ENCODE assay signal across 8 mouse cellular contexts in the genomic region with DNA sequence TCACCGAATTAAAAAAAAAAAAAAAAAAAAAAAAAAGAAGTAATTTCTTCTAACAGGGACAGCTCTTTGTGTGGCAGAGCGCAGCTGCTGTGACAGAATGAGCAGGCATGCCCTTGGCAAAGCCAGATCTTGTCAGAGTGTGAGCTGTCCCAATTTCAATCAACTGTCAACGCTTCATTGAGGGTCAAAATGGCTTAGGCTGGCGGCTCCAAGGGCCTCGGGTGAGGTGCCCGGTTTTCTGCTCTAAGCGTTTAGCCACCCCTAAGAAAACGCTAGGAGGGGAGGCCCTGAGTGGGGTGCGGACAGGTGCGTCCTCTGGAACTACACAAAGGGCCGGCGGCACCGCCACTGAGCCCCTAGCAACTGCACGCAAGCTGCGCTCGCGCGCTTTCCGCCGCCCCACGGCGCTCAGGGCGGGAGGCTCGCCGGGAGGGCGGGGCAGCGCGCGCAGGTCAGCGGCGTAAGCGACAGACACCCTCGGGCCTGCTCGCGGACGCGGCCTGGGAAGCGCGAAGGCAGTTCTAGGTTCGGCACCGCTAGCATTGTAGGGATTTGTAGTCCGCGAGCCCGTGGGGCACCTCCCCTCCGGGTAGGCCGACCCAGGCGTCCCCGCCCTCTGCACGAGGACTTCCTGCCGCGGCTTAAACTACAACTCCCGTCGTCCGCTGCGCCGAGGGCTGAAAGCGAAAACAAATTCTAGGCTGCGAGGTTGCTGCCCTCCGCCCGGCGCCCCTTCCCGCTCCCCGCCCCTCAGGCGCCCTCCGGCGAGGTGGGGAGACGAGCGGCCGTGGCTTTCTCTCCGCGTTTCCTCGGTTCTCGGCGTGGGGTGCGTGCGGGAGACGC. TPM values are rescaled to one million over a fixed set of nuclear protein-coding genes. Genes with fewer than 3 reads are reported as not detected.
DNase-seq lines count a peak whose midpoint lies in the region; ATAC-seq and TF ChIP-seq lines count a peak whose summit lies in the region.

No protein-coding gene starts in this region.

- peak overlapping the region; percentile 22 for H3K27ac ChIP-seq in ES-Bruce4 (ENCODE audit: insufficient read depth, low read length)
- H3K27ac ChIP-seq in forebrain, embryonic 13.5 days, result peak overlapping the region; percentile 98
- H3K27ac ChIP-seq in liver, postnatal 0 days (ENCODE audit: low read depth), result peak overlapping the region; percentile 99
- peak overlapping the region; percentile 95 for H3K27ac ChIP-seq in neural tube, embryonic 14.5 days (ENCODE audit: low read depth, low read length)

- TF ChIP-seq POLR2A in ES-Bruce4 (IDR thresholded peaks at IDR 0.05; ENCODE audit: insufficient read depth, low read length), result peak; percentile 33

- H3K4me1 ChIP-seq in ES-Bruce4 (ENCODE audit: control insufficient read depth, insufficient read depth, low read length), result no peaks in the 10 kb centered on the region
- H3K4me1 ChIP-seq in forebrain, embryonic 13.5 days, result peaks cover 32% of the 10 kb centered on the region
- H3K4me1 ChIP-seq in liver, postnatal 0 days (ENCODE audit: insufficient read depth), result peaks cover 22% of the 10 kb centered on the region
- H3K4me1 ChIP-seq in neural tube, embryonic 14.5 days (ENCODE audit: control insufficient read depth, insufficient read depth, low read length), result peaks cover 21% of the 10 kb centered on the region

- H3K27me3 ChIP-seq in ES-Bruce4 (ENCODE audit: control insufficient read depth, insufficient read depth, low read length, poor library complexity, severe bottlenecking), result no peaks in the 10 kb centered on the region
- H3K27me3 ChIP-seq in forebrain, embryonic 13.5 days, result no peaks in the 10 kb centered on the region
- no peaks in the 10 kb centered on the region for H3K27me3 ChIP-seq in liver, postnatal 0 days (ENCODE audit: insufficient read depth, low read length)
- no peaks in the 10 kb centered on the region for H3K27me3 ChIP-seq in neural tube, embryonic 14.5 days (ENCODE audit: control insufficient read depth, insufficient read depth, low read length)

- peak; percentile 98 for ATAC-seq in cerebellum, adult (ENCODE audit: insufficient number of reproducible peaks, low FRiP score, low TSS enrichment)
- ATAC-seq in forebrain, embryonic 13.5 days, result peak; percentile 99
- ATAC-seq in liver, postnatal 0 days, result peak; percentile 97
- ATAC-seq in neural tube, embryonic 14.5 days (ENCODE audit: low read depth), result peak; percentile 99

- intact Hi-C loops in heart, postnatal 10 days (cut with DNase I), result loop anchor here (5.0 kb wide), 1 partner anchor 342 kb away; no protein-coding TSS in a partner anchor

- peaks cover 20% of the 10 kb centered on the region for H3K36me3 ChIP-seq in ES-Bruce4 (ENCODE audit: control insufficient read depth, insufficient read depth, low read length, poor library complexity, severe bottlenecking)
- H3K36me3 ChIP-seq in forebrain, embryonic 13.5 days (ENCODE audit: poor library complexity, severe bottlenecking), result peaks cover under 1% of the 10 kb centered on the region
- H3K36me3 ChIP-seq in liver, postnatal 0 days (replicated peaks; ENCODE audit: insufficient read depth, low read length), result peaks cover 7% of the 10 kb centered on the region; the same call in 1 of the 2 replicates
- H3K36me3 ChIP-seq in neural tube, embryonic 14.5 days (ENCODE audit: control insufficient read depth, insufficient read depth, low read length), result no peaks in the 10 kb centered on the region; the same call in 1 of the 2 replicates

- peak; percentile 97 to 99 for DNase-seq in heart, postnatal 10 days
- DNase-seq in large intestine, adult 2 months (ENCODE audit: low read depth, low spot score), result peak; percentile 94
- DNase-seq in liver, postnatal 0 days, result peak; percentile 98
- DNase-seq in testis, postnatal 10 days (ENCODE audit: low spot score), result peak; percentile 95

- 0 out of 2 replicates have a peak, but pooled peaks cover 4% of the 10 kb centered on the region for H3K9me3 ChIP-seq in ES-Bruce4 (replicated peaks; ENCODE audit: control insufficient read depth, insufficient read depth, low read length, poor library complexity, severe bottlenecking)
- H3K9me3 ChIP-seq in forebrain, embryonic 13.5 days (replicated peaks), result no peaks in the 10 kb centered on the region
- peaks cover 9% of the 10 kb centered on the region; the same call in 1 of the 2 replicates for H3K9me3 ChIP-seq in liver, postnatal 0 days (ENCODE audit: low read length)
- H3K9me3 ChIP-seq in neural tube, embryonic 14.5 days (ENCODE audit: control insufficient read depth, low read length), result no peaks in the 10 kb centered on the region

- H3K9ac ChIP-seq in ES-Bruce4 (ENCODE audit: low read depth, poor library complexity, severe bottlenecking), result peak overlapping the region; percentile 89
- peak overlapping the region; percentile 88 for H3K9ac ChIP-seq in forebrain, embryonic 13.5 days
- peak overlapping the region; percentile 91 for H3K9ac ChIP-seq in liver, postnatal 0 days (replicated peaks)
- H3K9ac ChIP-seq in neural tube, embryonic 14.5 days (replicated peaks; ENCODE audit: low read depth, low read length), result peak overlapping the region; percentile 80

- under 1% methylated on average over 57 of the region's 77 CpGs for WGBS in forebrain, embryonic 13.5 days
- 1% methylated on average over 77 of the region's 77 CpGs for WGBS in large intestine, adult 2 months
- under 1% methylated on average over 72 of the region's 77 CpGs for WGBS in liver, postnatal 0 days (ENCODE audit: insufficient replicate concordance)
- WGBS in neural tube, embryonic 14.5 days, result under 1% methylated on average over 73 of the region's 77 CpGs

- H3K4me2 ChIP-seq in forebrain, embryonic 13.5 days, result peak overlapping the region; percentile 67
- H3K4me2 ChIP-seq in liver, postnatal 0 days (ENCODE audit: low read depth, low read length), result peak overlapping the region; percentile 80
- H3K4me2 ChIP-seq in neural tube, embryonic 14.5 days (ENCODE audit: low read depth, low read length), result peak overlapping the region; percentile 75

- H3K4me3 ChIP-seq in ES-Bruce4 (ENCODE audit: low read depth, low read length), result peak overlapping the region; percentile 97
- H3K4me3 ChIP-seq in forebrain, embryonic 13.5 days, result peak overlapping the region; percentile 94
- peak overlapping the region; percentile 87 for H3K4me3 ChIP-seq in liver, postnatal 0 days (ENCODE audit: low read depth, low read length)
- peak overlapping the region; percentile 93 for H3K4me3 ChIP-seq in neural tube, embryonic 14.5 days (ENCODE audit: low read depth, low read length)

- 0 out of 2 replicates have a peak, but pooled peaks have one; percentile 54 for TF ChIP-seq EP300 in ES-Bruce4 (IDR thresholded peaks at IDR 0.05; ENCODE audit: insufficient read depth, low read depth, low read length)
- TF ChIP-seq EP300 in liver, postnatal 0 days (IDR thresholded peaks at IDR 0.05; ENCODE audit: low read depth), result no peak

- TF ChIP-seq CTCF in ES-Bruce4 (IDR thresholded peaks at IDR 0.05; ENCODE audit: low read depth, low read length), result no peak
- TF ChIP-seq CTCF in liver, postnatal 0 days (IDR thresholded peaks at IDR 0.05; ENCODE audit: low read depth), result no peak

RNA-seq across cellular contexts. Expression of a gene that starts 0.5 kb away (rescaled TPM):
- 141 and 161 TPM in 2 replicates for polyA plus RNA-seq in ES-Bruce4 (2011; ENCODE audit: insufficient read depth, insufficient read length, low read depth, missing spikeins)
- polyA plus RNA-seq in forebrain, embryonic 13.5 days (2015; fragmentation: Nextera tagmentation; extraction: Ambion mirVana), result 12.3 and 14.8 TPM in 2 replicates
- 10 to 100 TPM; 40.5 to 49.8 TPM for total RNA-seq in heart, postnatal 10 days (2021)
- polyA plus RNA-seq in large intestine, adult 2 months (2012; rRNA removed), result 12.2 and 26.0 TPM in 2 replicates
- 5.1 and 5.3 TPM in 2 replicates for polyA plus RNA-seq in liver, postnatal 0 days (2015; fragmentation: Nextera tagmentation; extraction: Ambion mirVana)
- 21.1 and 21.8 TPM in 2 replicates for polyA plus RNA-seq in neural tube, embryonic 14.5 days (2014; fragmentation: Nextera tagmentation; extraction: Ambion mirVana)

Comparison
In these comparisons a context has a peak if more than half of its experiments do, and no peak if none do; other contexts are left out.
1. Peak in every context shown above with its lines: DNase-seq, ATAC-seq, H3K4me3 ChIP-seq and H3K27ac ChIP-seq.
2. H3K27ac ChIP-seq: peak in every context shown above with its lines; median percentile 99 in liver, postnatal 0 days; 98 in forebrain, embryonic 13.5 days; 95 in neural tube, embryonic 14.5 days; 22 in ES-Bruce4.